Mouse (Mus musculus) stomach, embryonic 14.5 days (tissue): ENCODE measurements around the gene Pnmal1. TPM values are rescaled to one million over a fixed set of nuclear protein-coding genes. Genes with fewer than 3 reads are reported as not detected.

ENCODE experiments used
- ATAC-seq: fragments of 200-750 bp; cut with Nextera tagmentation; 2 replicates; pipeline ENCODE4 v1.8.0; 2017; ENCODE audit warnings: low read depth, moderate TSS enrichment; ENCODE audit not compliant: insufficient number of reproducible peaks, insufficient read depth, low FRiP score
- H3K27ac ChIP-seq: fragments of 300-500 bp; sonication (generic); 2 replicates; pipeline ENCODE4 v1.5.1; 2014; ENCODE audit warnings: mild to moderate bottlenecking, low read length, moderate library complexity, mixed read lengths
- H3K27me3 ChIP-seq: fragments of 300-500 bp; sonication (generic); 2 replicates; pipeline ENCODE4 v1.6.1; 2014; ENCODE audit warnings: low read length, control low read depth, mixed read lengths; ENCODE audit not compliant: control insufficient read depth, insufficient read depth
- H3K36me3 ChIP-seq: fragments of 300-500 bp; sonication (generic); 2 replicates; pipeline ENCODE4 v1.6.1; 2014; ENCODE audit warnings: mild to moderate bottlenecking, control low read depth, low read length, moderate library complexity, mixed read lengths; ENCODE audit not compliant: control insufficient read depth, insufficient read depth
- H3K4me1 ChIP-seq: fragments of 300-500 bp; sonication (generic); 2 replicates; pipeline ENCODE4 v1.6.1; 2014; ENCODE audit warnings: low read length, control low read depth, mixed read lengths; ENCODE audit not compliant: control insufficient read depth, insufficient read depth
- H3K4me2 ChIP-seq: fragments of 300-500 bp; sonication (generic); replicated peaks from 2 replicates; pipeline ENCODE4 v1.6.1; 2014; ENCODE audit warnings: low read depth, low read length, control low read depth
- H3K4me3 ChIP-seq: fragments of 300-500 bp; sonication (generic); 2 replicates; pipeline ENCODE4 v1.5.1; 2014; ENCODE audit warnings: low read depth, low read length, control low read depth
- H3K9ac ChIP-seq: fragments of 300-500 bp; sonication (generic); replicated peaks from 2 replicates; pipeline ENCODE4 v1.6.1; 2014; ENCODE audit warnings: low read depth, mild to moderate bottlenecking, control low read depth, low read length, moderate library complexity, mixed read lengths
- H3K9me3 ChIP-seq: fragments of 300-500 bp; sonication (generic); 2 replicates; pipeline ENCODE4 v1.6.1; 2016; ENCODE audit warnings: low read depth, low read length, control low read depth; ENCODE audit not compliant: control insufficient read depth
- WGBS: fragments of 180-500 bp; shearing (Covaris S2); extraction: QIAGEN DNeasy Blood & Tissue Kit; methylation state at CpG from one replicate; pipeline ENCODE4 v1.1.7; 2014; 5-methylcytosine and 5-hydroxymethylcytosine counted together
- polyA plus RNA-seq: library from polyadenylated mRNA; unstranded; fragments of >200 nt; fragmentation: Nextera tagmentation; extraction: Ambion mirVana; gene quantifications from 2 replicates; pipeline ENCODE4 v1.2.1, GENCODE M21; 2014

Gene Pnmal1
- polyA plus RNA-seq, 1 experiment from 2014 or later: 4.2 TPM

- Histone ChIP-seq H3K4me2 (peak overlapping the region; percentile 65), H3K9me3 (no peaks in the 10 kb centered on the region), H3K36me3 (peaks cover 34% of the 10 kb centered on the region), H3K27me3 (no peaks in the 10 kb centered on the region), H3K4me1 (peaks cover 31% of the 10 kb centered on the region), H3K4me3 (peak overlapping the region; percentile 94; the same call in 1 of the 2 replicates), H3K9ac (peak overlapping the region; percentile 96; the same call in 1 of the 2 replicates), H3K27ac (peak overlapping the region; percentile 70; the same call in 1 of the 2 replicates)
- WGBS: 32% methylated on average over 6 of the region's 6 CpGs
- no peak for ATAC-seq
These were observed 37.6 kb upstream of the Pnmal1 start for GRCm38 (mm10) chr7:16921881-16922335.

- Histone ChIP-seq H3K4me3 (peak overlapping the region; percentile 94), H3K27me3 (no peaks in the 10 kb centered on the region), H3K9ac (peak overlapping the region; percentile 96), H3K27ac (peak overlapping the region; percentile 70; the same call in 1 of the 2 replicates), H3K36me3 (peaks cover 28% of the 10 kb centered on the region), H3K4me1 (peaks cover 31% of the 10 kb centered on the region), H3K4me2 (peak overlapping the region; percentile 65), H3K9me3 (no peaks in the 10 kb centered on the region)
- no peak for ATAC-seq
- WGBS: 43% methylated on average over 10 of the region's 10 CpGs
These were observed 37.0 kb upstream of the Pnmal1 start for GRCm38 (mm10) chr7:16922360-16922973.

- peak overlapping the region; percentile 96 for H3K9ac ChIP-seq
- no peaks in the 10 kb centered on the region for H3K27me3 ChIP-seq
- H3K4me3 ChIP-seq: peak overlapping the region; percentile 94
- no peak; the same call in 1 of the 2 replicates for ATAC-seq
- peaks cover 18% of the 10 kb centered on the region for H3K36me3 ChIP-seq
- H3K9me3 ChIP-seq: no peaks in the 10 kb centered on the region
- WGBS: under 1% methylated on average over 48 of the region's 57 CpGs
- peak overlapping the region; percentile 94 for H3K27ac ChIP-seq
- H3K4me1 ChIP-seq: peaks cover 31% of the 10 kb centered on the region
- peak overlapping the region; percentile 65 for H3K4me2 ChIP-seq
These were observed 36.0 kb upstream of the Pnmal1 start for GRCm38 (mm10) chr7:16923283-16924036.

- Histone ChIP-seq H3K36me3 (peaks cover 11% of the 10 kb centered on the region; the same call in 1 of the 2 replicates), H3K4me3 (peak within 1 kb of the TSS; percentile 94), H3K9ac (peak within 1 kb of the TSS; percentile 96), H3K27me3 (no peaks in the 10 kb centered on the region), H3K9me3 (no peaks in the 10 kb centered on the region), H3K4me1 (peaks cover 31% of the 10 kb centered on the region), H3K27ac (peak within 1 kb of the TSS; percentile 94), H3K4me2 (peak within 1 kb of the TSS; percentile 65)
- ATAC-seq: peak; percentile 91
- WGBS: 2% methylated on average over 63 of the region's 64 CpGs
These were observed 35.2 kb upstream of the Pnmal1 start, which contains the start of gene Calm3 for GRCm38 (mm10) chr7:16924037-16924834. Gene Calm3, minus strand, starts transcription at chr7:16924114.

GRCm38 (mm10) chr7:16928341-16928740, 31.1 kb upstream of the Pnmal1 start:
- Histone ChIP-seq H3K27ac (no peak overlapping the region), H3K9me3 (no peaks in the 10 kb centered on the region), H3K4me1 (0 out of 2 replicates have a peak, but pooled peaks cover 4% of the 10 kb centered on the region), H3K9ac (no peak overlapping the region), H3K4me2 (no peak overlapping the region), H3K27me3 (no peaks in the 10 kb centered on the region), H3K4me3 (no peak overlapping the region), H3K36me3 (no peaks in the 10 kb centered on the region)
- 40% methylated on average over 2 of the region's 2 CpGs for WGBS
- ATAC-seq: no peak

GRCm38 (mm10) chr7:16930850-16931249, 28.6 kb upstream of the Pnmal1 start:
- H3K27ac ChIP-seq: no peak overlapping the region
- no peaks in the 10 kb centered on the region for H3K27me3 ChIP-seq
- H3K9ac ChIP-seq: no peak overlapping the region
- no peaks in the 10 kb centered on the region for H3K36me3 ChIP-seq
- ATAC-seq: no peak
- 2% methylated on average over 1 of the region's 1 CpGs for WGBS
- H3K9me3 ChIP-seq: no peaks in the 10 kb centered on the region
- H3K4me3 ChIP-seq: no peak overlapping the region
- H3K4me1 ChIP-seq: 0 out of 2 replicates have a peak, but pooled peaks cover 4% of the 10 kb centered on the region
- no peak overlapping the region for H3K4me2 ChIP-seq

- no peaks in the 10 kb centered on the region for H3K27me3 ChIP-seq
- no peak overlapping the region for H3K9ac ChIP-seq
- H3K9me3 ChIP-seq: no peaks in the 10 kb centered on the region
- no peak; the same call in 1 of the 2 replicates for ATAC-seq
- no peak overlapping the region for H3K4me3 ChIP-seq
- H3K4me1 ChIP-seq: 0 out of 2 replicates have a peak, but pooled peaks cover 4% of the 10 kb centered on the region
- H3K4me2 ChIP-seq: no peak overlapping the region
- no peaks in the 10 kb centered on the region for H3K36me3 ChIP-seq
- H3K27ac ChIP-seq: no peak overlapping the region
- WGBS: 18% methylated on average over 14 of the region's 14 CpGs
These were observed 27.4 kb upstream of the Pnmal1 start for GRCm38 (mm10) chr7:16931968-16932627.
